Mouse (Mus musculus) adrenal gland (tissue): ENCODE results near the gene Chmp3.

Experiments
- intact Hi-C: fragments of 180-260 bp; cut with DNase I; formaldehyde crosslinking; loops from one replicate; pipeline ENCODE4 v1.15.1; 2025

Gene Chmp3

DNA sequence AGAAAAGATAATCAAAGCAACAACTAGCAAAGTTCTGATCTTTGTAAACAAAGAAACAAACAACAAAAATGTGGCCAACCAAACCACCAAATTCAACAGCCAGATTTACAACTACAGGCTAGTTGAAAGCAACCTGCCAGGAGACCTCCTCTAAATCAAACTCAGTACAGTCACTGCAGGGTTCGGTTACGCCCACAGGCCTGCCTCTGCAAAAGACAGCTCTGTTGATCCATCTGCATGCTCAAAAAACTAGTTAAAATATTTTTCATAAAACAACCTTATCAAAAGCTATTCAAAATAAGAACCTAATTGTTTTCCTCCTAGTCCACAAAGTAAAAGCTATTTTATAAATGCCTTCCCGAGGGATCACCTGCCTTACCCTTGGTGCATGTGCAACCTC lies 64.2 kb downstream of the Chmp3 start:
- intact Hi-C loops: no loop called here

- intact Hi-C loops: no loop called here
Measured at GRCm38 (mm10) chr6:71608994-71609393, 65.4 kb downstream of the Chmp3 start.

DNA sequence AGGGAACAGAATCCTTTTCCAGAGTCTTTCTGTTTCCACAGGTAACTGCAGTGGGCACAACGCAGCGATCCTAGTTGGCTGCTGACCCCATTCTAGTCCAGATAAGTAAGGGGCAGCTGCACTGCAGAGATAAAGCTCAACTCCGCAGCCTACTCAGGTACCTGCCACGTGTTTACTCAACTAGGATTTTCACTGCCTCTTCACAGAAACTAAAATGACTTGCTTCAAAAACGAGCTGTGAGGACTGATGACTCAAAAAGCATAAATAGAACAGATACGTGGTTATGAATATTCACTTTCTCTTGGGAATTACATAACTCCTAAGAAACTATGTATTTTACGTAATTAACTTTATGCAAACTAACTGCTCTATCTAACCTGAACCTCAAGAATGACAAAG lies 66.4 kb downstream of the Chmp3 start:
- intact Hi-C loops: loop anchor here (10.0 kb wide), 1 partner anchor 285 kb away; no protein-coding TSS in a partner anchor

- intact Hi-C loops: loop anchor here (10.0 kb wide), 1 partner anchor 282 kb away; no protein-coding TSS in a partner anchor
Measured at GRCm38 (mm10) chr6:71613225-71613624, 69.6 kb downstream of the Chmp3 start.

DNA sequence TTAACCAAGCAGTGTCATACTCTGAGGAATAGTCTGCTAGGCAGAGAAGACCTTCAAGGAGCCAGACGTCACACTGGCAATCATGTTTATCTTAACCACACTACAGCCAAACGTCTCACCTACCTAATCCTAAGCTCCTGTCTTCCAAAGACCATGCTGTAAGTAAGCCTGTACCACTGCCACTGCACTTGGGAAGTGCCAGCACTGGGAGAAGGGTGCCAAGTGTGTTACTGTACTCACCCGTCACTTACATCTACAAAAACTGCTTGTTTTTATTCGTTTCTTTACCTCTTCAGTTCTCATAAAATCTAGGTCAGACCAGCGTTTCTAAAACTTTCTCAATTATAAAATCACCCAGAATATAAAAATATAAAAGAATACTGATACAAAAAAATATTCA lies 73.4 kb downstream of the Chmp3 start:
- intact Hi-C loops: loop anchor here (5.0 to 10.0 kb wide), 2 partner anchors 185 to 278 kb away; no protein-coding TSS in a partner anchor

DNA sequence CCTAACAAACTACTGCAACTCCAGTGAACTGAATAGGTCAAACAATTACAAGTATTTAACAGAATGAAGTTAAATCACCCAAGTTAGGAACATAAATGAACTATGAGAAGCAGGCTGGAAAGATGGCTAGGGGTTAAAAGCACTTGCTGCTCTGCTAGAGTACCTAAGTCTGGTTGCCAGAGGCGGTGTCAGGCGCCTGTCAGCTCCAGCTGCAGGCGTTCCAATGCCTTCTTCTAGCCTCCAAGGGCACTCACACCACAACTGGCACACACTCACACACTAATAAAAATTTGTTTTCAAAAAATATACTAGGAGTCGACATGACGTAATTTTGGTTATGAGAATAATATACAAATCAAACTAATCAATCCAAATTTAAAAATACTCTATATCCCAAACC lies 78.0 kb downstream of the Chmp3 start:
- intact Hi-C loops: no loop called here

- intact Hi-C loops: no loop called here
Measured at GRCm38 (mm10) chr6:71621981-71622380, 78.4 kb downstream of the Chmp3 start.

DNA sequence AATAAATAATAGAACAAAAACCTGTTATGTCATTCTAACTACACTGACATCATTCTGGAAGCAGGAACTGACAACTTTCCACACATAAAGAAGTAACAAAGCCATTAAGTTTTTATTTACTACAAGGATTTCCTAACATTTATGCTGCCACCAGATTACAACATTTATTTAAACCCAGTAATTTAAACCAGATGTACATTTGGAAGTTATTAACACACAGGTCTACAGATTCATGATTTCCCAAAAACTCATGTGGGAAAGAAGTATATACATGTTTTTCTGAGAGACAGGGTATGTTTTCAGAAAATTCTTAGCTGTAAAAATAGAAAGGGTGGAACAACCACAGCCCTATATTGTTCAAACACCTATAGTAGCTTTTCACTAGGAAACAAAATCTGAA lies 81.1 kb downstream of the Chmp3 start:
- intact Hi-C loops: no loop called here

DNA sequence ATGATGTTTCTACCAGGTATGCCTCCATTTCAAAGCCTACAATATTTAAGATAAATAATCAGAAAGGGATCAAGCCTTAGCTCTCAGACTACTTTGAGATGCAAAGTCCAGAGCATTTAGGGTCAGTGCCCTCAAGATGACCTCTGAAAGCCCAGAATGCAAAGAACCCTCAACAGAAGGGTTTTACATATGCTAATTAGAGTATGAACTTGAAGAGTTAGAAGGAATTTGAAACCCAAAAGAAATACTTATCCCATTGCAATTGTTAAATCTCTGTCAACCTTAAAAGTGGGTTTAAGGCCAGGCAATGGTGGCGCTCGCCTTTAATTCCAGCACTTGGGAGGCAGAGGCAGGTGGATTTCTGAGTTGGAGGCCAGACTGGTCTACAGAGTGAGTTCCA lies 82.4 kb downstream of the Chmp3 start:
- intact Hi-C loops: no loop called here

GRCm38 (mm10) chr6:71627325-71627724 lies 83.7 kb downstream of the Chmp3 start:
- intact Hi-C loops: no loop called here

GRCm38 (mm10) chr6:71631196-71631595 lies 87.6 kb downstream of the Chmp3 start:
- intact Hi-C loops: no loop called here

DNA sequence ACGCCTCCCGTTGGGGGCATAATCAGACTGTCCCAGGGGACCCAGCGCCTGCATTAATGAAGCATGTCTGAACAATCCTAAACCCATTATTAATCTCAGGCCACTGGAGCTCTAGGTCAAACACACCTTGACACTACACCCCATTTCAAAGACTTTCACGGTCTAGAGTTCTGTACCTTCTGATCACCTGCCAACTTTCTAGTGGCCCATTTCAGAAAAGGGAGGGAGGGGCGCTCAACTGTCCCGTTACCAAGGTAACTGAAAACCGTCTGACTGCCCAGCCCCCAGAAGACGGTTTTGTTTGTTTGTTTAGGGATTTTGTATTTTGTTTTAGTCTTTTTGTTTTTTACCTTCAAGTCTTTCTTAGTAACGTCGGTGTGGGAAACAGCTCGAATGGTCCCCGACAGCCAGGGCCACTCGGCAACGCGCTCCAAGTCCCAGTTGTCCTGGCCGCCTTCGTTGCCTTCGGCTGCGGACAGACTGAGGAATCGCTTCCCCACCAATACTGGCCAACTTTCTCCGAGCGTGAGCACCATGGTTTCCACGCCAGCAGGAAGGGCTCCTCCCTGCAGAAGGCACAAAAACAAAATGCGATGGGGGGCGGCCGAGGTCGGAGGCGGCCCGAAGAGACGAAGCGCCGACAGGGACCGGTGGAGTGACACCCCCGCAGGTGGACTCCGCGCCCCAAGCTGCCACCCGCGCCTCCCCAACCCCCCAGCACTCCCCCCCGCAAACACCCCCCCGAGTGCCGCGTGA lies 88.3 kb downstream of the Chmp3 start:
- intact Hi-C loops: no loop called here
